Mouse (Mus musculus) liver, adult 2 months (tissue): ENCODE data around the gene Dapk3.

Experiments
- CTCF ChIP-seq: fragments of 200-500 bp; IDR thresholded peaks from 2 replicates; pipeline ENCODE4 v1.5.1; 2011; ENCODE audit warnings: low read depth, low read length, control low read depth
- POLR2A ChIP-seq: fragments of 200-500 bp; IDR thresholded peaks from 2 replicates; pipeline ENCODE4 v1.6.1; 2011; ENCODE audit warnings: low read length, control low read depth; ENCODE audit not compliant: insufficient read depth; ENCODE audit errors: extremely low read depth

GRCm38 (mm10) chr10:81178927-81179326 lies 3.9 kb upstream of the Dapk3 start:
- no peak for TF ChIP-seq CTCF
- TF ChIP-seq POLR2A: no peak
